21 mouse cellular contexts compared by ENCODE assay signal in genomic region chr11:34515301-34515700, GRCm38 (mm10).
DNase-seq lines count a peak whose midpoint lies in the region; ATAC-seq and TF ChIP-seq lines count a peak whose summit lies in the region.
"Had no signal": no experiment of that assay in that cellular context is flagged by ENCODE, and none has a peak within 500 bp of the region (broad histone marks: within the 10 kb centered on the region; RNA-seq: fewer than 3 reads in every experiment).

No protein-coding gene starts in this region.

- peak; percentile 2 for DNase-seq in embryo, embryonic 9.5 days (ENCODE audit: extremely low spot score)
- DNase-seq in embryo, embryonic 10 days (ENCODE audit: low spot score), result no peak
- no peak for DNase-seq in G1E (ENCODE audit: low spot score)
- peak; percentile 71 for DNase-seq in embryonic facial prominence, embryonic 14.5 days (ENCODE audit: low spot score)
- no peak for DNase-seq in yolk sac, embryonic 10.5 days (ENCODE audit: low spot score)
- no peak for DNase-seq in right cerebral cortex, postnatal 25 days
- no peak for DNase-seq in kidney, adult 8-10 months
- DNase-seq: cerebellum, adult 9-10 months; heart, adult 2 months; heart, postnatal 10 days; kidney, postnatal 10 days; layer of hippocampus, adult 9-11 months; left cerebral cortex, postnatal 4 days; retina, postnatal 1 day; spleen, adult 18-20 months; thymus, postnatal 25 days had no signal

- no peak for TF ChIP-seq CTCF in G1E (IDR thresholded peaks at IDR 0.05; ENCODE audit: low read depth, low read length)

- no peaks in the 10 kb centered on the region for H3K36me3 ChIP-seq in G1E (replicated peaks)
- H3K36me3 ChIP-seq in embryonic facial prominence, embryonic 14.5 days (ENCODE audit: control insufficient read depth, insufficient read depth, low read length), result no peaks in the 10 kb centered on the region
- H3K36me3 ChIP-seq in liver, embryonic 15.5 days (replicated peaks), result no peaks in the 10 kb centered on the region
- H3K36me3 ChIP-seq: hindbrain, embryonic 15.5 days had no signal

- no peaks in the 10 kb centered on the region for H3K27me3 ChIP-seq in G1E (ENCODE audit: insufficient read depth, low read length)
- H3K27me3 ChIP-seq in embryonic facial prominence, embryonic 14.5 days (replicated peaks; ENCODE audit: control insufficient read depth, insufficient read depth, low read length), result no peaks in the 10 kb centered on the region
- H3K27me3 ChIP-seq in liver, embryonic 15.5 days, result no peaks in the 10 kb centered on the region
- H3K27me3 ChIP-seq: forebrain, embryonic 13.5 days; hindbrain, embryonic 15.5 days had no signal

- H3K4me3 ChIP-seq in G1E (ENCODE audit: low read depth, low read length), result no peak overlapping the region
- no peak overlapping the region for H3K4me3 ChIP-seq in embryonic facial prominence, embryonic 14.5 days (ENCODE audit: low read depth, low read length)
- H3K4me3 ChIP-seq in liver, embryonic 15.5 days (replicated peaks), result no peak overlapping the region
- H3K4me3 ChIP-seq: forebrain, embryonic 13.5 days; heart, adult 2 months; hindbrain, embryonic 15.5 days; myocyte had no signal

- H3K4me2 ChIP-seq in embryonic facial prominence, embryonic 14.5 days (ENCODE audit: low read depth, low read length), result no peak overlapping the region
- H3K4me2 ChIP-seq in liver, embryonic 15.5 days, result no peak overlapping the region
- H3K4me2 ChIP-seq: forebrain, embryonic 13.5 days; hindbrain, embryonic 15.5 days had no signal

- no peak overlapping the region for H3K27ac ChIP-seq in embryonic facial prominence, embryonic 14.5 days (replicated peaks; ENCODE audit: low read depth, low read length)
- H3K27ac ChIP-seq in liver, embryonic 15.5 days (replicated peaks), result no peak overlapping the region
- H3K27ac ChIP-seq: forebrain, embryonic 13.5 days; heart, adult 2 months; hindbrain, embryonic 15.5 days had no signal

- H3K9ac ChIP-seq in embryonic facial prominence, embryonic 14.5 days (ENCODE audit: low read depth, low read length), result no peak overlapping the region
- H3K9ac ChIP-seq in liver, embryonic 15.5 days, result no peak overlapping the region
- H3K9ac ChIP-seq: forebrain, embryonic 13.5 days; hindbrain, embryonic 15.5 days had no signal

- peaks cover 29% of the 10 kb centered on the region for H3K9me3 ChIP-seq in G1E (replicated peaks)
- no peaks in the 10 kb centered on the region for H3K9me3 ChIP-seq in embryonic facial prominence, embryonic 14.5 days (ENCODE audit: control insufficient read depth, low read length)
- H3K9me3 ChIP-seq in liver, embryonic 15.5 days (replicated peaks), result no peaks in the 10 kb centered on the region
- H3K9me3 ChIP-seq: forebrain, embryonic 13.5 days; hindbrain, embryonic 15.5 days had no signal

- H3K4me1 ChIP-seq in G1E (ENCODE audit: insufficient read depth, low read depth, low read length), result no peaks in the 10 kb centered on the region
- no peaks in the 10 kb centered on the region for H3K4me1 ChIP-seq in embryonic facial prominence, embryonic 14.5 days (ENCODE audit: control insufficient read depth, insufficient read depth, low read length)
- no peaks in the 10 kb centered on the region for H3K4me1 ChIP-seq in liver, embryonic 15.5 days (replicated peaks)

- ATAC-seq in G1E (ENCODE audit: extremely low read depth, insufficient number of reproducible peaks, low FRiP score, poor library complexity, severe bottlenecking), result peak; percentile 36
- peak; percentile 85 for ATAC-seq in embryonic facial prominence, embryonic 14.5 days (ENCODE audit: low read depth)
- ATAC-seq in liver, embryonic 15.5 days (ENCODE audit: insufficient read depth), result peak; percentile 85
- ATAC-seq: forebrain, embryonic 13.5 days; intestine, postnatal 0 days had no signal

- 49% methylated on average over 4 of the region's 4 CpGs for WGBS in embryonic facial prominence, embryonic 14.5 days
- 13% methylated on average over 4 of the region's 4 CpGs for WGBS in liver, embryonic 15.5 days (ENCODE audit: insufficient replicate concordance)

Comparison
In these comparisons a context has a peak if more than half of its experiments do, and no peak if none do; other contexts are left out.
1. DNase-seq: peak in embryo, embryonic 9.5 days (single experiment) and embryonic facial prominence, embryonic 14.5 days (single experiment); none in embryo, embryonic 10 days (single experiment), G1E (single experiment), yolk sac, embryonic 10.5 days (single experiment), right cerebral cortex, postnatal 25 days (single experiment) and kidney, adult 8-10 months (0 of 2).
2. Peak in every context shown above with its lines, with median percentiles within 50 percentile points of each other: ATAC-seq.